Mouse (Mus musculus) urinary bladder, postnatal 36 days (tissue): Measurements from ENCODE around the gene Slc13a3.

ENCODE experiments used
- DNase-seq, 2 experiments: peaks; one replicate each; pipeline ENCODE4 v3.0.0; 2022; ENCODE audit warnings: low spot score in 2 of 2, mixed read lengths in 1 of 2

Slc13a3 gene

GRCm38 (mm10) chr2:165475850-165476249 is 2.8 kb upstream of the Slc13a3 start:
- DNase-seq, result no peak

GRCm38 (mm10) chr2:165475412-165475811 is 2.4 kb upstream of the Slc13a3 start:
- no peak for DNase-seq

DNA sequence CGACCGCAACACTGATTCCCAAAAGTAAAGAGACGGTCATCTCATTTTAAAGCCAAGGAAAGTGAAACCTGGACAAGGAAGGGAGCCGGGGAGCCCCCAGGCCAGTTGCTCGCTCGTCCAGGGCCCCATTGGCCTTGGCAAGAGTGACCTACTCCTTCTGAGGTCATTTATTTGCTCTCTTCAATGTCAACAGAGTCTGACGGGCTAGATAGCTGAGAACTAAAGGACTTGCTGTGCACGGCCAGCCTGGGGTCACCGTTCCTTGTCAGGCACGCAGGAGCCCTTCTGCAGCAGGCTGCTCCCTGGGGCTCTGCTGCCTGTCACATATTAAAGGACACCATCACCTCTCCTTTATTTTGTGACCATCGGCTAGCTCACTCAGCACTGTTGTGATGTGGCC is 1.1 kb downstream of the Slc13a3 start:
- no peak for DNase-seq

- no peak for DNase-seq
These were observed 2.9 kb downstream of the Slc13a3 start for GRCm38 (mm10) chr2:165470167-165470566.

GRCm38 (mm10) chr2:165467824-165468452 is 5.1 kb downstream of the Slc13a3 start:
- DNase-seq, result no peak

- DNase-seq, result no peak
These were observed 13.4 kb downstream of the Slc13a3 start for GRCm38 (mm10) chr2:165459663-165460062.

DNA sequence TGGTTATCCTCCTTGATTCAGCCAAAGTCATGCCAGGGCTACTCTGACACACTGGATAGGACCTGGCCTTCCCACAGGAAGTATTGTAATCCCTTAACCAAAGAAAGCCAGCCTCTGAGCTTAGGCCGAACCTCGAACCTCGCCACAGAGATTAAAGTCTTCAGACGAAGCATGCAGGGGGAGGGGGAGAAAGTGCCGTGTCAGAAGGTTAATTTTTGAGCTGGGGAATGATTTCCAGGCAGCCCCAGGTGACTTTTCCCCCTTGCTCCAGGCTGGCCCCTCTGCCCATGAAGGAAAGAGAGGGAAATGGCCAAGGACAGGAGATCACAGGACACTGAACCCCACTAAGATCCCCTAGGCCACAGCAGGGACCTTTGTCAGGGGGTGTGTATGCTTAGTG is 14.8 kb downstream of the Slc13a3 start:
- no peak for DNase-seq

DNA sequence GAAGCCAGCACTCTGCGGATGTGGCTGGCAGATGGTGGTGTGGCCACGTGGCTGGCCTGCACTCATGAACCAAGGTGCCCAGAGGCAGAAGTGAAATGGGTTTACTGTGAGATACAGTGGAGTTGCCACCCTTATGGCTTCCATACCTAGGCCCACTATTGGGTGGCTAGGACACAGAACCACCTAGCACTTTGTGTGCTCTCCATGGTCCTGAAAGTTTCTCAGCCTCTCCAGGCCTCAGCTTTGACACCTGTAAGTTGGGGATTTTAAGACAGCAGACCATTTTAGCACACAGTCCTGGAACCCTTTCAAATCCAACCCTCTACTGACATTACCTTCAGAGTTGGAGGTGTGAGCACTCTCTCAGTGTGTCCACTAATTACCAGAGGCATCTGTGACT is 16.3 kb downstream of the Slc13a3 start:
- DNase-seq, result no peak

- no peak for DNase-seq
These were observed 20.0 kb downstream of the Slc13a3 start for GRCm38 (mm10) chr2:165452730-165453693.

DNA sequence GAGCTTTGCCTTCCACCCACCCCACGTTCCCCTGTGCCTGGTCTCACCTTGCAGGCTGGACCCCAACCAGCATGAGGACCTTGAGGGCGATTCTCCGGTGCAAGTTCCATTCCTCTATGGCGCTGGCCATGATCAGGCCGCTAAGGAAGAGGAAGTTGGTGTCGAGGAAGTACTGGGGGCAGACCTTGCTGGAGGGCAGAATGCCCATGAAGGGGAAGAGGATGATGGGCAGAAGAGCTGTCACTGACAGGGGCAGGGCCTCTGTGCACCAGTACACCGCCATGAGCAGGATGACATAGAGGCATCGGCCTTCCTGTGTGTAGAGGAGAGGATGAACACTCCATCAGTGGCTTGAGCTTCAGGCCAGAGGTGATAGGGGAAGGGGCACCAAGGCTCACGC is 24.6 kb downstream of the Slc13a3 start:
- no peak for DNase-seq

GRCm38 (mm10) chr2:165444861-165445260 is 28.2 kb downstream of the Slc13a3 start:
- no peak for DNase-seq

DNA sequence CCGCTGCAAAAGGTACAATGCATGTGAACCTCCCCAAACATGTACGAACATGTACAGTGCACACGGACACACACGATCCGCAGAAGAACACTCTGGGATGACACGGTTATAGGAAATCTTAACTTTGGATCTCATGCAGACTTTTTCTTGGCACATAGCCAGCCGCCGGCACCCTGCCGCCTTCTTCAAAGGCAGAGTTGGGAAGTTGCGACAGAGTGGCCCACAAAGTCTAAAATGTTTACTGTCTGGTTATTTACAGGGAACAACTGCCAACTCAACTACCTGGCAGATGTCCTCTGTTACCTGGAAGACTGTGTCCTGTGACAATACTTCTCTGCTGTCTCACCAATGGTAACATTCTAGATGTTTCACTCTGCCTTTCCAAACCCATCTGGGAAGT is 30.0 kb downstream of the Slc13a3 start:
- peak in 1 of 2 experiments; percentile 9 for DNase-seq

- no peak for DNase-seq
These were observed 31.4 kb downstream of the Slc13a3 start for GRCm38 (mm10) chr2:165441613-165442012.

- no peak for DNase-seq
These were observed 33.4 kb downstream of the Slc13a3 start for GRCm38 (mm10) chr2:165439613-165440012.

- DNase-seq, result no peak
These were observed 34.1 kb downstream of the Slc13a3 start for GRCm38 (mm10) chr2:165438881-165439280.

- DNase-seq, result no peak
These were observed 44.3 kb downstream of the Slc13a3 start for GRCm38 (mm10) chr2:165428694-165429093.

- no peak for DNase-seq
These were observed 52.8 kb downstream of the Slc13a3 start for GRCm38 (mm10) chr2:165420195-165420594.

GRCm38 (mm10) chr2:165419670-165420111 is 53.3 kb downstream of the Slc13a3 start:
- no peak for DNase-seq

DNA sequence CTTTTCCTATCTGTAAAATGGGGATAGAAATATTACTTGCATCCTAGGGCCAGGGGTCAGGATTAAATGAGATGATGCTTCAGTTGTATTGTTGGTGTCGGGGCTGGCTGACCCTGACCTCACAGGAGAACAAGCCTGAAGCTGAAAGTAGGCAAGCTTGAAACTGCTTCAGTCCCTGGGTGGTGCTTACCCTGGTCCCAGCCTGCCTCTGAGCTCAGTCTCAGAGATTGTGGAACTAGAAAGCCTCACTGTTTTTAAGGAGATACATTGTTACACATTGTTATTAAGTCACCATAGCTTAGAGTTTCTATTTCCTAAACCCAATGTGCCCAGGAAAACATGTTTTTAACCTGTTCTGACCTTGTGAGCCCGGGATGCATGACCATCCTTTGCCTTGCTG is 54.5 kb downstream of the Slc13a3 start:
- no peak for DNase-seq

DNA sequence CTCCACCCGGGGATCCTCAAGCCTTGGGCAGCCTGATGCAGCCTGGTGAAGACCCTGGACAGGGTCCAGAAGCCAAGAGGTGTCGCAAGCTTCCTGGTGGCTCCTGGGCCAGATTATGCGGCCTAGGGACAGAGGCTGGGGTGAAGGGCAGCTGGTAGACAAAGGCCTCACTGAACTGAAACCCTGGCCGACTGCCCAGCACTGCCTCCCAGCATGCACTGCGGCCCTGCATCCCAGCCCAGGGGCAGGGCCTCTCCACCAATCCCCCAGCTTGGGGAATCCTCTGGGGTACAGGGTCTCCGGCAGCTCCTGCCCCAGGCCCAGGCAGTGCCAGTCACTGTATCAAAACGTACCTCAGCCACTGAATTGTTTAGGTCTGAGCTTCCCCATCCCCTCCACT is 55.7 kb downstream of the Slc13a3 start:
- DNase-seq, result peak in 1 of 2 experiments; percentile 15

DNA sequence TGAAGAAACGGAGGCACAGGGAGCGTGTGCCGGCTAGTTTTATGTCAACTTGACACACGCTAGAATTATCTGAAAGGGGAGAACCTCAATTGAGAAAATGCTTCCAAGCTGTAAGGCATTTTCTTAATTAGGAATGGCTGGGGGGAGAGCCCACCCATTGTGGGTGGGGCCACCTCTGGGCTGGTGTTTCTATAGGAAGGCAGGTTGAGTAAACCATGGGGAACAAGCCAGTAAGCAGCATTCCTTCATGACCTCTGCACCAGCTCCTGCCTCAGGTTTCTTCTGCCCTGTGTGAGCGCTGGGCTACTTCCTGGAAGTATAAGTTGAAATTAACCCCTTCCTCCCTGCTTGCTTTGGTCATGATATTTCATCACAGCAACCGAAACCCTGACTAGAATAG is 57.2 kb downstream of the Slc13a3 start:
- no peak for DNase-seq

DNA sequence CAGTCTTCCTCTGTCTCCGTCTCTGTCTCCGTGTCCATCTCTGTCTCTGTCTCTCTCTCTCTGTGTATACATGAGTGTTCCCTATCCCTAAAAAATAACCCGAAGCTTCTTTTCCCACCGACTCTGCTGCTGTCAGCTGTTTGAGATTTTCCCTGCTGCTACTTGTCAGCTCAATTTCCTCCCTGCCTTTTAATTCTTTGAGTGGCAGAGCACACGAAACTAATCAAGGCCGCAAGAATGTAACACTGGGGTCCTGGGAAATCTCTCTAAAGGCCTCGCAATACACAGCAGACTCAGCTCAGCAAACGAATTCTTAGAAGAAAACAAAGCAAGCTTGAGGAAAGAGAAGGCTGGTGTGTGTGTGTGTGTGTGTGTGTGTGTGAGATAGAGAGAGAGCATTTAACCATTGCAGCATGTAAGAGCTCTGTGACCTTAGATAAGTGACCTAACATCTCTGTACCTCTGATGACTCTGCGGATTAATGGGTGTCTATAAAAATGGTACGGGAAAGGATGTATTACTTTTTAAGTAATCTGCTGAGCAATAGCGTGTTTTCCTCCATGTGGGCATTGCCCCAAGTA is 57.8 kb downstream of the Slc13a3 start:
- DNase-seq, result no peak

DNA sequence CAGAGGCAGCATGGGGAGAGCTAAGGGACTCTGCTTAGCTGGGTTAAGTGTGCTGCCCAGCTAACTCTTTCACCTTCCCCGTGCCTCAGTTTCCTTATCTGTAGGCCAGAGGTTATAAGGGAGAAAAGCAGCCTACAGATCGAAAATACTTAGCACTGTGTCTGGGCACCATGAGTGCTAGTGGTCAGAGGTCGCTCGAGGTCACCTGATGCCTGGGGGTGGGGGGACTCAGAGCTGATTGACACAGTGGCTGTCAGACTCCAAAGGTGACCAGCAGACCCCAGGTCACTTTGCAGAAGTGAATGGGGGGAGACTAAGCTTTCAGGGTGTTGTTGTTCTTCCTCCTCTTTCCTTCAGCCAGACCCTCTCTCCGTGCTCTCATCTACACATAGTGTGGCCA is 58.7 kb downstream of the Slc13a3 start:
- DNase-seq, result no peak
